Mouse (Mus musculus) spleen, adult 2 months (tissue): ENCODE measurements around the gene Atp8a2.

Experiments
- CTCF ChIP-seq: fragments of 200-500 bp; IDR thresholded peaks from 2 replicates; pipeline ENCODE4 v1.5.1; 2011; ENCODE audit warnings: mild to moderate bottlenecking, inconsistent platforms; ENCODE audit not compliant: insufficient read depth, insufficient read length, insufficient replicate concordance; ENCODE audit errors: extremely low read depth
- POLR2A ChIP-seq: fragments of 200-500 bp; IDR thresholded peaks from 2 replicates; pipeline ENCODE4 v1.6.1; 2011; ENCODE audit warnings: low read depth, low read length, inconsistent platforms

DNA sequence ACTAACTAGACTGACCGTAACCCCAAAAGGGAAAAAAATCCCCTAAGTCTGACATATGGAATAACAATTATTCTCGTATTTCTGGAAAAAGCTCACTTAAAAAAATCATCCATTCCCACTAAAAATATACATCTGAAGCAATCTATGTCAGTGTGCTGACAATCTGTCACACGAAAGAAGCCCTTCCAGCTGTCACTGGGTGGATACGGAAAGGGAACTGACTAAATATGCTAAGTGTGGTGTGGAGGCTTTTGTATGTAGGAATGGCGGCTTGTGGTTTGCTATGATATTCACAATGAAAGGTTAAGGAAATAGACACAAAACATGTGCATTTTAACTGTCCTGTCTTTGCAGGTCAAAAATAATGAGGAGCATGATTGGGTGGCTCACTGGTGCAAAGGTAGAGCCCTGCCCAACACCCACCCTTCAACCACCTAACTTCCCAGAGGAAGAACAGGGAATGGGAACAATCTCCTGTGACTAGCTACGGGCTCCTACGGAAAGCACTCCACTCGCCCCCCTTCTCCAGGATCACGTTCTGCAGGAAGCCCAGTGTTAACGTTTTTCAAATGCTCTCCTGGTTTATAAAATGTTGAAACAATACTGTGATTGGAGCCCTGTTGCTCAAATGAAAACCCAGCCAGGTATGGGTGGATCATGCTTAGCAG is 360.0 kb downstream of the Atp8a2 start:
- TF ChIP-seq POLR2A (no peak), CTCF (no peak)
